Comparison of ENCODE assay signal across 8 mouse cellular contexts in the genomic region with DNA sequence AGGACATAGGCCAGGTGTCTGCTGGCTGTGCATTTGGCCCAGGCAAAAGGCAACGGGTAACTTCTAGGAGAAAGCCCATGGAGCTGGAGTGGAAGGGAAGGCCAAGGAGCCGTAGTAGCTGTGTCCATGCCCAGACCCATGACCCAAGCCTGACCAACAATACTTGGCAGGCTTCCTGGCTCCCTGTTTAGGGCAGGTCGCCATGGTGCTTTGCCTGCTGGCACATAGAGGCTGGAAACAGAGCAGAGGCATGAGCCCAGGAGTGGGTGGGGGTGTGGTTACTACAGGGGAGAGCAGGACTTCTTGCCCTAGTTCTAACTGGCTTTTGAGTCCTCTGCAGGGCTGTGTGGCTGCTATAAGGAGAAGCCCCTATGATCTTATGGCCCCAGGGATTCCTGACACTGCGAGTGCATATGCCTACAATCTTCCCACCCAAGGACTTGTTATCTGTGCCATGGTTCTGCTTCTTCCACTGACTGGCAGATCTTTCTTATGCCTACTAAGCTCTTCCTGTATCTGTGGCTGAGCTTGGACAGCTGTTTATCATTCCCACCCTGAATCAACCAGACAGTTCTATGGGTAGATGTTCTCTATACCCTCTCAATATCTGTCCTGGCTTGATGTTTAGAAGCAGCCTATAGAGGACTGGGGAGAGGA. TPM values are rescaled to one million over a fixed set of nuclear protein-coding genes. Genes with fewer than 3 reads are reported as not detected.
DNase-seq lines count a peak whose midpoint lies in the region; ATAC-seq and TF ChIP-seq lines count a peak whose summit lies in the region.

No protein-coding gene starts in this region.

- no peak overlapping the region for H3K4me3 ChIP-seq in kidney, embryonic 15.5 days (replicated peaks)
- no peak overlapping the region for H3K4me3 ChIP-seq in lung, postnatal 0 days (ENCODE audit: low read depth, low read length)
- H3K4me3 ChIP-seq in midbrain, embryonic 14.5 days (replicated peaks; ENCODE audit: low read depth, low read length), result no peak overlapping the region

- no peak for TF ChIP-seq EP300 in lung, postnatal 0 days (IDR thresholded peaks at IDR 0.05)

- no peak overlapping the region for H3K9ac ChIP-seq in kidney, embryonic 15.5 days
- no peak overlapping the region for H3K9ac ChIP-seq in lung, postnatal 0 days (replicated peaks; ENCODE audit: low read depth)
- H3K9ac ChIP-seq in midbrain, embryonic 14.5 days (replicated peaks; ENCODE audit: low read length), result no peak overlapping the region

- H3K9me3 ChIP-seq in kidney, embryonic 15.5 days (replicated peaks), result no peaks in the 10 kb centered on the region
- no peaks in the 10 kb centered on the region for H3K9me3 ChIP-seq in lung, postnatal 0 days (ENCODE audit: low read length)
- H3K9me3 ChIP-seq in midbrain, embryonic 14.5 days (ENCODE audit: control insufficient read depth, low read length), result no peaks in the 10 kb centered on the region

- ATAC-seq in kidney, embryonic 15.5 days (replicated peaks; ENCODE audit: low FRiP score), result no peak
- peak; percentile 35 for ATAC-seq in lung, postnatal 0 days
- no peak for ATAC-seq in midbrain, embryonic 14.5 days (ENCODE audit: low FRiP score, low TSS enrichment)

- H3K4me2 ChIP-seq in kidney, embryonic 15.5 days, result no peak overlapping the region
- no peak overlapping the region for H3K4me2 ChIP-seq in lung, postnatal 0 days (replicated peaks; ENCODE audit: low read depth, low read length)
- H3K4me2 ChIP-seq in midbrain, embryonic 14.5 days (ENCODE audit: low read length), result no peak overlapping the region

- DNase-seq in kidney, adult 11 months, result peak; percentile 85
- peak; percentile 57 for DNase-seq in adrenal gland, postnatal 36 days
- peak; percentile 28 to 40 for DNase-seq in gastrocnemius, postnatal 4 days (ENCODE audit: low spot score in 2 of 2)
- DNase-seq in lung, postnatal 0 days (ENCODE audit: low spot score), result no peak
- no peak for DNase-seq in spleen, adult 18-20 months
- DNase-seq in urinary bladder, adult 18-20 months (ENCODE audit: low spot score in 2 of 2), result no peak
- DNase-seq in midbrain, embryonic 14.5 days, result no peak

- peaks cover 37% of the 10 kb centered on the region for H3K27me3 ChIP-seq in kidney, embryonic 15.5 days
- H3K27me3 ChIP-seq in lung, postnatal 0 days (replicated peaks; ENCODE audit: insufficient read depth, low read length), result no peaks in the 10 kb centered on the region
- 0 out of 2 replicates have a peak, but pooled peaks cover 4% of the 10 kb centered on the region for H3K27me3 ChIP-seq in midbrain, embryonic 14.5 days (ENCODE audit: control insufficient read depth, insufficient read depth, low read length)

- WGBS in kidney, embryonic 15.5 days, result 81% methylated on average over 4 of the region's 4 CpGs
- WGBS in lung, postnatal 0 days, result 64% methylated on average over 4 of the region's 4 CpGs
- 95% methylated on average over 4 of the region's 4 CpGs for WGBS in midbrain, embryonic 14.5 days

- no peak for TF ChIP-seq CTCF in lung, postnatal 0 days (IDR thresholded peaks at IDR 0.05)

- no peak overlapping the region for H3K27ac ChIP-seq in kidney, embryonic 15.5 days
- no peak overlapping the region for H3K27ac ChIP-seq in lung, postnatal 0 days (ENCODE audit: low read length)
- H3K27ac ChIP-seq in midbrain, embryonic 14.5 days (replicated peaks; ENCODE audit: low read depth, low read length), result no peak overlapping the region

- H3K4me1 ChIP-seq in kidney, embryonic 15.5 days, result no peaks in the 10 kb centered on the region
- H3K4me1 ChIP-seq in lung, postnatal 0 days (ENCODE audit: insufficient read depth, low read depth, low read length), result no peaks in the 10 kb centered on the region
- no peaks in the 10 kb centered on the region for H3K4me1 ChIP-seq in midbrain, embryonic 14.5 days (ENCODE audit: control insufficient read depth, insufficient read depth, low read length)

- H3K36me3 ChIP-seq in kidney, embryonic 15.5 days, result no peaks in the 10 kb centered on the region
- no peaks in the 10 kb centered on the region for H3K36me3 ChIP-seq in lung, postnatal 0 days (ENCODE audit: insufficient read depth, low read length)
- no peaks in the 10 kb centered on the region for H3K36me3 ChIP-seq in midbrain, embryonic 14.5 days (ENCODE audit: control insufficient read depth, insufficient read depth, low read length)

RNA-seq across cellular contexts. Expression of a gene that starts 40.8 kb away (rescaled TPM):
- 12.2 and 12.9 TPM in 2 replicates for polyA plus RNA-seq in kidney, embryonic 15.5 days (2015; fragmentation: Nextera tagmentation; extraction: Ambion mirVana)
- total RNA-seq in adrenal gland, postnatal 36 days (2021), result 1 to 10 TPM; 3.6 to 7.1 TPM
- 10 to 100 TPM; 12.5 to 13.0 TPM for total RNA-seq in gastrocnemius, postnatal 4 days (2021)
- polyA plus RNA-seq in lung, postnatal 0 days (2015; fragmentation: Nextera tagmentation; extraction: Ambion mirVana), result 3.4 and 3.6 TPM in 2 replicates
- 5.8 and 7.8 TPM in 2 replicates for polyA plus RNA-seq in midbrain, embryonic 14.5 days (2014; fragmentation: Nextera tagmentation; extraction: Ambion mirVana)

Comparison
In these comparisons a context has a peak if more than half of its experiments do, and no peak if none do; other contexts are left out.
1. DNase-seq: peak in kidney, adult 11 months (single experiment), adrenal gland, postnatal 36 days (2 of 2) and gastrocnemius, postnatal 4 days (2 of 2); none in lung, postnatal 0 days (single experiment), spleen, adult 18-20 months (0 of 2), urinary bladder, adult 18-20 months (0 of 2) and midbrain, embryonic 14.5 days (single experiment).